Mouse (Mus musculus) inflammation-experienced regulatory T-cells (primary cell): ENCODE results near the gene Mbtd1. TPM values are rescaled to one million over a fixed set of nuclear protein-coding genes. Genes with fewer than 3 reads are reported as not detected.

Experiments
- polyA plus RNA-seq, 2 experiments: library from polyadenylated mRNA; unstranded; fragments of 100-300 nt; shearing (Covaris generic); gene quantifications; one replicate each; pipeline ENCODE4 v1.2.1; 2017

Gene Mbtd1
- polyA plus RNA-seq: 10 to 100 TPM; 25.0 to 29.0 TPM

GRCm38 (mm10) chr11:93885572-93886410 lies at the start of gene Mbtd1, which contains the start of gene Utp18:
Gene Mbtd1, plus strand, starts transcription at chr11:93885852.
Gene Utp18, minus strand, starts transcription at chr11:93885766.

GRCm38 (mm10) chr11:93956159-93956558 lies 70.5 kb downstream of the Mbtd1 start, which contains the start of gene Nme2:
Gene Nme2, minus strand, starts transcription at chr11:93956259.

GRCm38 (mm10) chr11:93968005-93968847 lies 82.6 kb downstream of the Mbtd1 start, which contains the start of the genes Gm20390 and Nme1:
Gene Gm20390, minus strand, starts transcription at chr11:93968293.
Gene Nme1, minus strand, starts transcription at chr11:93968521.

GRCm38 (mm10) chr11:93995720-93996305 lies 110.2 kb downstream of the Mbtd1 start, which contains the start of gene Spag9:
Gene Spag9, plus strand, starts transcription at chr11:93996091.

Other genes starting within 250 kb of the Mbtd1 start
- 10 to 100 TPM; 50.5 to 66.6 TPM for gene Utp18, start 86 bp upstream of the Mbtd1 start, polyA plus RNA-seq
- 100 to 1,000 TPM; 102 to 119 TPM for gene Nme2, start 70.4 kb downstream of the Mbtd1 start, polyA plus RNA-seq
- gene Gm20390, start 82.4 kb downstream of the Mbtd1 start, polyA plus RNA-seq: 100 to 1,000 TPM; 182 to 239 TPM
- 100 to 1,000 TPM in 1 of 2 experiments, 10 to 100 TPM in 1; 95.5 to 111 TPM for gene Nme1, start 82.7 kb downstream of the Mbtd1 start, polyA plus RNA-seq
- gene Spag9, start 110.2 kb downstream of the Mbtd1 start, polyA plus RNA-seq: 10 to 100 TPM; 41.8 to 54.4 TPM